Mouse (Mus musculus) T-cell, adult 2 months (primary cell): ENCODE measurements around the gene Nfs1.
"Not testable (repeated sequence)": the region's sequence is repeated elsewhere in the genome, so short reads cannot be mapped to it uniquely, and the experiment has no call there.

Experiments used
- DNase-seq: peaks from one replicate; pipeline ENCODE4 v3.0.0; 2022; ENCODE audit warnings: low spot score

Nfs1 gene

DNA sequence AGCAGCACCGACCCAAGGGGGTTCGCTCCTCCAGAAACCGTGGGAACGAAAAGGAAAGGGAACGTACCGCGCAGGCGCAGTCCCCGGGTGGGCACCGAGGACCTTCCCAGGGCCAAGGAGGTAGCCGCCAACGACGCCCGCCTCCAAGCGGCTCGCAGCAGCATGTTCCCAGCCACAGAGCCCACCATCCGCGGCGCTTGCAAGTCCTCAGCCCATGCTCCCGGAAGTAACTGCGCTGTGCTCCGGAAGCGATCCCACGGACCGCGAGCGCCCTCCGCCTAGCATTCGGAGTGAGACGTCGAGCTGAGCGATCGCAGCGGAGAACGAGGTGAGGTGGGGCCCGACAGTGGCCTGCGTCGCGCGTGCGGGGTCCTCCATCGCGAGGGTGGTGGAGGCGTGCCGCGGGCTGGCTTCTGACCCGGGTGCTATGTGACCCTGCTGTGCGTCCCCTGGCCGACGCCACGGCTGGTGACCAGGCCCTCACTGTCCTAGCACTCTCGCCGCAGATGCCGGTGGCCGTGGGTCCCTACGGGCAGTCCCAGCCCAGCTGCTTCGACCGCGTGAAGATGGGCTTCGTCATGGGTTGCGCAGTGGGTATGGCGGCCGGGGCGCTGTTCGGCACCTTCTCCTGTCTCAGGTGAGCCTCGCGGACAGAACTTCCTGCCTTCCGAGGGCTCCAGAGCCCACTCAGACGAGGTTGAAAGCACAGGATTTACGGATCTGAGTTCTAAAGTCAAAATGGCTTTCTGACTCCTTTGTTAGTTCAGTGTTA, at the start of gene Nfs1, which contains the start of gene Romo1:
Nfs1 (minus strand) TSS at position 234 of the 772 bp plus-strand sequence.
Romo1 (plus strand) TSS at position 87 of the 772 bp plus-strand sequence.
- DNase-seq = peak; percentile 93

DNA sequence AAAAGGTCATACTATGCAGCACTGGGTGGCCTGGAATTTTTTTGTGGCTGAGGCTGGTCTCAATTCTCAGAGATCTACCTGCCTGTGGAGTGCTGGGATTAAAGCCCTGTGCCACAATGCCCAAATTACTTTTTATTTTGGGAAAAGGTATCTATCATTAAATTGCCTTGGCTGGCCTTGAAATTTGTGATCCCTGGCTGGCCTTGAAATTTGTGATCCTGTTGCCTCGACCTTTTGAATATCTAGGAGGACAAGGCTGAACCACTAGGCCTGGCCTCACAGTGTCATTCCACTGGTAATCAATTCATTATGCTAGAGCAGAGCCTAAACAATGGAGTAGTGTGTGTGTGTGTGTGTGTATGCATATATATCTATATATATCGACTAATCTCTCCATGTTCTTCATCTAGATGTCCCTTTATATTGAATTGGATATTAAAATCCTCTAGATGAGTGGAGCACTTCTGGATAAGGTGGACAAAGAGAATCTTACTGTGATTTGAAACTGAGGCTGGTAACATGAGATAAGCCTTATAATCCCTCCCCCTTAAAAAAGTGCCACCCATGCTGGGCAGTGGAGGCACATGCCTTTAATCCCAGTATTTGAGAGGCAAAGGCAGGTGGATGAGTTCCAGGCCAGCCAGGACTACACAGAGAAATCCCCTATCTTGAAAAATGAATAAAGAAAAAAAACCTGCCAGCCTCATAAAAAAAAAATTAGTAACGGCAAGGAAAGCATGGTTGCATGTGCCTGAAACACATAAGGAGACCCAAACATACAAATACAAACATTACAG, 49.3 kb upstream of the Nfs1 start:
- DNase-seq = no peak

DNA sequence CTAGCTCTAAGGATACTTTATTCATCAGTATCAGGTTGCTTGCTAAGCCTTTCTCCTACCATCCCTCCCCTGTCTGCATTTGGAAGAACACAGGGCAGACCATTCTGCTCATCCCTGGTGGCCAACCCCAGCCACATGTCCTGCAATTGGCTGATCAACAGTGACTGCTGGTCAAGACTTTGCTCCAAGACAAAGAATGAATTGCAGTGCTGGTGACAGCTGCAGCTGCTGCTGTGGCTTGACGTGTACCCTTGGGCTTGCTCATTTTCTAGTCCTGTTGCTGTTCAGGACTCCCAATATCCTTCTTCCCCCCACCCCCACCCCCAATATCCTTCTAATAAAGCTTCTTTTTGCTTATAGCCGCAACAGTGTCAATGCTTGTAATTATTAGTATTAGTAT, 48.1 kb upstream of the Nfs1 start:
- no peak for DNase-seq

DNA sequence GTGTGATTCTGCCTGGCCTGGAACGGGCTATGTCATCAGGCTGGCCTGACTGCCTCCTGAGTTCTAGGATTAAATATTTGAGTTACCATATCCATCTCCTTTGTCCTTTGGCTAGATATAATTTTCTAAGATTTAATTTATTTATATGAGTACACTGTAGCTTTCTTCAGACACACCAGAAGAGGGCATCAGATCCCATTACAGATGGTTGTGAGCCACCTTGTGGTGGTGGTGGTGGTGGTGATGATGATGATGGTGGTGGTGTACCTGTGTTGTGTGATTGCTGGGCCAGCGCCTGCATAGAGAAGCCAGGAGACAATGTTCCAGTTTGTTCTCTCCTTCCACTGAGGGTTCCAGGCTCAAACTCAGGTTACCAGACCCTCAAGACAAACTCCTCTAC, 47.6 kb upstream of the Nfs1 start:
- no peak for DNase-seq

DNA sequence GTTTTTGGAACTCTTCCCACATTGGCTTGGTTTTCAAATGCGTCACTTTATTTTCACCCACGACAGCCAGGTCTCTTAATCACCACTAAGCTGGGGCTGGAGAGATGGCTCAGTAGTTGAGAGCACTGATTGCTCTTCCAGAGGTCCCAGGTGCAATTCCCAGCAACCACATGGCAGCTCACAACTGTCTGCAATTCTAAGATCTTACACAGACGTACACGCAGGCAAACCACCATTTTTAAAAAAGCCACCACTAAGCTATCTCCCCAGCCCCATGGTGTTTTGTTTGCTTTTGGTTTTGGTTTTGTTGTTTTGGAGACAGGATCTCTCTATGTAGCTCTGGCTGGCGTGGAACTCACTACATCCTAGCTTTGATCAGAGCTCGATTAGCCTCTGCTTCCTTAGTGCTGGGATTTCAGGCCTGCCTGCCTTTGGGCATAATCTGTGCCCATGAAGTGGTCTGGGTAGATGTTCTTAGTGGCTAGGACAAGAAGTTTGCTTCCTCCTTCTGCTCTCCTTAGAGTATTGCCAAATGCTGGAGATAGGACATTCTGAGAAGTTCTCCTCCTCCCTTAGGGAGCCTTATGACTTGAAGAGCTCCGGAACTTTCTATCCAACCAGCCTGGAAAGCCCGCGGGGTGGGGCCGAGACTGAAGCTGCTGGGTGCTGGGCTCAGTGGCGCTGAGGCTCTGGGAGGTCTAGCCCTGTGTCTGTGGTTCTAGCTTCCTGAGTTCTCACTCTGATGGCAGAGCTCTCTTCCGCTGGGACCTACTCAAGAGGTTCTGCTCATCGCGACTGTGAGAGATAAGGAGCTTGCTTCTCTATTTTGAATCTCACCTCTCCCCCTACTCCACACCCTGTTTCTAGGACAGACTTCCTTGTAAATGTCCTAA, 46.3 kb upstream of the Nfs1 start:
- peak; percentile 80 for DNase-seq

DNA sequence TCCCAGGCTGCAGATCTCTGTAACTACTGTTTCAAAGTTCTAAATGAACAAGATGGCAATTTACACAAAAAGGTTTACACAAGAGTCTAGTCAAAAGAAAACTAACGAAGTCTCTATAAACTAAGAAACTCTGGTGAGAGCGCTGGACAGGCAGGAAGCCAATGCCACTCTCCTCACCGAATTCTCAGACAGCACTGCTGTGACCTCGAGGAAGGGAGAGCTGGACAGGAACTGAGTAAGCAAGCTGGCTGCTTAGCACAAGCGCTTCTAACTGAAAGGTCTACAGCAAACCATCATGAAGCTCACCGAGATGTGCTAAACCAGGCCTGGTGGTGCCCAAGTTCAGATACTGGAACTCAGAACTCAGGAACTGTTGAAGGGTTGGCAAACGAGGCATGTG, 45.3 kb upstream of the Nfs1 start:
- not testable (repeated sequence) for DNase-seq

DNA sequence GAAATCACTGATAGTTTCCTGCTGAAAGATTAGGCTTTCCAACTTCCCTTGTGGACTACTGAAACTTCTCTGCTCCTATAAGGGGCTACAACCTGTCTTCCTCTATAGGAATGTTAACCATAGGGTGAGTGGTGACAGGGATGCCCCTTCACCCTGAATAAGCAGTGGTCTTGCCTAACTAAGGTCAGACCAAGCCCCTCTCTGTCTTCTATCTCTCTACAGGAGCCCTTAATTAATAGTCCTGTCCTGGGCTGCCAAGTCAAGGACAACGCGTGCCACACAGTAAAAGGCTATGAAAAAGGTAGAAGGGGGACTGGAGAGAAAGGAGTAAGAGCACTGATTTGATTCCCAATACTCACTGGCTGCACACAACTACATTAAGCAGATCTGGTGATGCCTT, 37.6 kb upstream of the Nfs1 start:
- no peak for DNase-seq

DNA sequence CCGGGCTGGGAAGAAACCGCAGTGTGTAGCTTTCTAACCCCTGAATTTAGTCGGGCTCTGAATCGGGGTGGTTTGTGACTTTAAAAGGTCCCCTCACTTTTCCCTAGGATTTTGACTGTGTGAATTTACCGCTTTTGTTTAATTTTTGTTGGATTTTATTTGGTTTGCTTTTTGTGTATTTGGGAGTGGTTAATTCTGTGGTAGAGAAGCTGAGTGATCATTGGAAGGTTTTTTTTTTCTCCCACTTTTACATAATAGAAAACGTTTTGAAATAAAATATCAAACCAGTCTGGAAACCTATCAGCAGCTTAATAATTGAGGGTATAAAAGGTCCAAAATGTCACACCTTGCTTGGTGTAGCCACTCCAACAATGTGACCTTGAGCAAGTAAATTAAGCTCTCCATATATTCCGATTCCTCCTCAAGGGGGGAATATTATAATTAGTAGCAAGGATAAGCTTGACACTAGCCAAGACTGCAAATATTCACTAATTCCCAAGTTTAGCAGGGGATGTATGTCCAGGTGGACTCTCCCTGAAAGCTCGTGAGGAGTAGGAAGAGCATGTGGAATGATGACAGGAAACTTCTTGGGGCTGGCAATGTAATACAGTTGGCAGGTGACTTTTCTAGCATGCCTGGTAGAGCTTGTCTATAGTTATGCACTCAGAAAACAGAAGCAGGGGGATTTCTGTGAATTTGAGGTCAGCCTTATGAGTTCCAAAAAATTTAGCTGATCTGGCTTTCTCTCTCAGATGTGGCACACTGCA, 37.0 kb upstream of the Nfs1 start:
- no peak for DNase-seq

DNA sequence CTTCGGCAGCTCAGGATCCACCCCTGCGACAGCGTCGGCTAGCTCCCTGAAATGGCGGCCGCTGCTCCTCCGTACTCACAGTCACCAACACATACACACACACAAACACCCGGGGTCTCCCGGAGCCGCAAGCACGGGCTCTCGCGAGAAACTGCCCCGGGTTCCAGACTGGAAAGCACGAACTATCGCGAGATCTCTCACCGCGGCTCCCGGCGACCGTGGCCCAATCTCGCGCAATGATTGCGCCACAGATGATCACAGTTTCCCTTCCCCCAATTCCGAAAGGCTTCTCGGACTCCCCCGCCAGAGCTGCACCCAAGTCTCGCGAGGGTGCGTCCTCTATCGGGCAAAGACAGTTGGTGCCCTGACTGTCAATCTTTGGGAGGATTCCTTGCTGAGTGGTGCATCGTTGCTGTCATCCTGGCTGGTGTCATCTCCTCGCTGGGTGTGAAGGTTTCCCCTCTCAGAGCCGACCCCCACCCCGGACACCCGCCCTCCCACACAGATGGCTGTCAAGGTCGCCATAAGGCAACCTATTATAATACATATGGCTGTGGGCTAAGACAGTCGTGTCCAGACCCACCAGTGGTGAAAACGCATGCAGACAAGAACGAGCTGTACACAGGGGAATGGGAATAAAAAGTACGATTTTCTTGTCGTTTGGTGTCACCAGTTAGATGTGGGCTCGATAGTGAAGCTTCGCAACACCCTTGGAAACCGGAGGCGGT, 36.3 kb upstream of the Nfs1 start, which contains the start of gene Rbm39:
Rbm39 (minus strand) TSS at position 145 of the 728 bp plus-strand sequence.
- DNase-seq = peak; percentile 100

DNA sequence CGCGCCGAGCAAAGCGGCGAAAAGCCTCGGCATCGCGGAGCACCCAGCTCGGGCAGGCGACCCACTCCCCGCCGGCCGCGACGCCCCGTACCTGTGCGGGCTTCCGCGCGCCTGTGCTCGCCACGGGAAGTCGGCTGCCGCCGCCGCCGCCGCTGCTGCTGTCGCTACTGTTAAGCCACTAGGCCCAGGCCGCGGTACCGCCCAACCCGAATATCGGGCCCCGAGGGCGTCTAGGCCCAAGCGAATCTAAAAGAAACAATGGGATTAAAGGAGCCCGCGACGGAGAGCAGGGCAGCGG, 35.8 kb upstream of the Nfs1 start:
- no peak for DNase-seq

DNA sequence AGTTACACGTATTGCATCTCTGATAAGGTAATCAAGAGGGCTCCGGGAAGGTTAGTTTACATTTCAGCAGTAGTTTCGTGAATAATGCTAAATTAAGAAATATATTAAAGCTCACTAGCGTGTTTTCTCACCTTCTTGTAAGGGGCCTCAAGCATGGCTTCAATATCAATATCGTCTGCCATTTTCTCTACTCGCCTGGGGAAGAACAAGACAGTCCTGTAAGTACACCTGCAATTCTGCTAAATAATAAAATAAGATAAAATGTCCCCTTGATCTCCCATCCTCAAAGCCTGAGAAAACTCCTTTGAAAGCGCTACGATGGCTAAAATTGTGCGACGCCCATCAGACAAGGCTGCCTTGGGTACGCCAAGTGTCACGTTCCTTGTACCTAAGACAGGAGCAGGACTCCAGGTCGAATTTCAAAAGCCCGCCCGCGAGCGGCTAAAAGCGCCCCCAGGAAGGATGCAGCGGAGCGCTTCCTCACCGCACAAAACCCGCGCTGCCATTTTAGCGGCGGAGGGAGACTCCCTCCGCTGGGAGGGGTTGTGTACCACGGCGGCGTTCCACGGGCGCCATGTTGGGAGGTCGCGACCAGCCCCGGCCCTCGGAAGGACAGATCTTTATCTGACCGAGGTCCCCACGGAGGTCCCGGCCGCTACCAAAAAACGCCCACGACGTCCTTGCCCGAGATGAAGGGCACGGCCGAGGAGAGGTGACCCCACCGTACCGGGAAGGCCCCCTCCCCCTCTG, 35.2 kb upstream of the Nfs1 start:
- peak; percentile 89 for DNase-seq

DNA sequence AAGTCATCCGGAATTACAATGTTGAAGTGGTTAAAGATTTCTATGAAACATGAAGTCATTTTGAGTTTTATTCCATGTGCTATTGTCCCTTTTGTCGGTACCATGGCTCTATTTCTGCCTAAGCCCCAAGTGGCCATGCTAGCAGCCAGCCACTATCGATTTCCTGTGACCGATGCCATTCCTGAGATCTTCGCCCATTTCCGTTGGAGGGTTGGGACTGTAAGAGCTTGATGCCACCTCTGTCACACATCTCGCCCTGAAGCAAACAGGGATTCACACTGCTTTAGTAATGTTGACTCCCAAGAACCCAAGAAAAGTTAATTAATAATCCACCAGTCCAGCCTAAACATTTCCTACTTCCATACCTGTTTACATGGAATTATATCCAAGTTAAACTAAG, 33.7 kb upstream of the Nfs1 start:
- no peak for DNase-seq

DNA sequence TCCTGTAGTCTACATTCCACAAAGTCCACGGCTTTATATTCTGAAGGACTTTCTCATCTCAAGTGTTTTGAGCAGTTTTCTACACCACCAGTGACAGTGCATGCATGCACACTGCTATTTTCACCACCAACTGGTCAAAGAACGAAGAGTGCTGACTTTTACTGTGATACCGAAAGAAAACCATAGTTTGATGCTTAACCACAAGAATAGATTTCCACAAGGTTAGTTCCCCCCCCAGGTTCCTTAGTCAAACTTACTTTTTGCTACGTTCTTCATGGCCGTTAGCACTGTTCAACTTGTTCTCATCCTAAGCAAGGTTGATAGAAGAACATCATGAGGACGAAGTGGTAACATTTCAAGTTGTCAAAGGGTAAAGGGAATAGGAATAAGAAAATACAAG, 33.1 kb upstream of the Nfs1 start:
- DNase-seq = no peak

DNA sequence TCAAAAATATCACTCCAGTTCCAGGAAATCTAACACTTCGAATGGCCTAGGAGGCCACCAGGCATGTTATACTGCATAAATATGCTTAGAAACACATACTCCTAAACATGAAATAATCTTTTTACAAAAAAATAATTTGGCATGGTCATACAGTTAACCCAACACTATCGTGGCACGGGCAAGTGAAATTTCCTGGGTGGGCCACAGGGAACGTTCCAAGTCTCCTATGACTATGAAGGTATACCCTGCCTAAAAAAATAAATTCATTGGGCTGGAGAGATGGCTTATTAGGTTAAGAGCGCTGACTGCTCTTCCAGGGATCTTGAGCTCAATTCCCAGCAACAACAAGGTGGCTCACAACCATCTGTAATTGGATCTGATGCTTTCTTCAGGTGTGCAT, 22.6 kb upstream of the Nfs1 start:
- no peak for DNase-seq

DNA sequence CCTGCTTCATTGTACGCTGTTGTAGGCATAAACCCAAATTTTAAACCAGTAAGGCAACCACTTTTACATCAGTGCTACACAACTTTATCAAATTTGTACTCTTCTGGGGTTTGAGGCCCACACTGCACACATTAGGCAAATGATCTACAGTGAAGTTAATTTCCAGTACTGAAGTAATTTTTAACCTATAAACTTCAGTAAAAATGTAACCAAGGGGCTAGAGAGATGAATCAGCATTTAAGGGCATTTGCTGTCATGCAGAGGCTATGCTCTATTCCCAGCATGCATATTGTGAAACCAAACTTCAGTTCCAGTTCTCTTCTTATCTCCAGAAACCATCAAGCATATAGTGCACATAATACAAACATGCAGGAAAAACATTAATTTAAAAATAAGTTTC, 21.5 kb upstream of the Nfs1 start:
- no peak for DNase-seq

DNA sequence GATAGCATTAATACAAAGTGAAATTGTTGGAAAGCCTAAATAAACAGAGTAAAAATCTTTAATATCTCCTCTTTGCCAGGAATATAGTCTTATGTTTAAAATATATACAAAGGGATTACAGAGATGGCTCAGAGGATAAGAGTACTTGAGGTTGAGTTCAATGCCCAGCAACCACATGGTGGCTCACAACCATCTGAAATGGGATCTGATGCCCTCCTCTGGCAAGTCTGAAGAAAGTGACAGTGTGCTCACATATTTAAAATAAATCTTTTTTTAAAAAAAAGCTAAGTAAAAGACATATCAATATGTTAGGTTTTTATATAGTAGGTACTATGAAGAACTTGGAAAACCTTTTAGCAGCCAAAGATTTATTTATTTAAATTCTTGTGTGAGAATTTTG, 7.6 kb upstream of the Nfs1 start:
- DNase-seq = no peak

DNA sequence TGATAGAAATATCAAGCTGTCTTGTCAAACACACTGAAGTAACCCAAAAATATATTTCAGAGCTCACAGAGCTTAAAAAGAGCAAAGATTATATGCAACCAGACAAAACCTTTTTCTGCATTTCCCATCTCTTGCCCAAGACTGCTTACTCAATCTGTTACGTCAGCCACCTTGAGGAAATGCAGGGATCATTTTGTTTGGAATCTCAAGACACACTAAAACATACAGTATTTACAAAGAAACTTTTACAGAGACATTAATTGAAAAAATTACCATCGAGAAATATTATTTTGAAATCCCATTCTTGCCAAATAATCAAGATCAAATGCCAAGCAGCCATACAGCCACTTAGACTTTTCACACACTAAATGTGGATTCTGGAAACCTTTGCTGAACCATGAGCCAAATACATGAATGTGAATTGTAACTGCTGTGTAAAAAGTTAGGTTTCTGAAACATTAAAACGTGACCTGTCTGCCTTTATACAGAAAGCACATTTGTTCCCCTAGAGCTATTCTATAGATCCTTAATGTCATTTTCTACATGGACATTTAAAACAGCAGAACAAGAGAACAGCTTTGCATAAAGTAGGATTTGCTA, 3.4 kb upstream of the Nfs1 start:
- no peak for DNase-seq

DNA sequence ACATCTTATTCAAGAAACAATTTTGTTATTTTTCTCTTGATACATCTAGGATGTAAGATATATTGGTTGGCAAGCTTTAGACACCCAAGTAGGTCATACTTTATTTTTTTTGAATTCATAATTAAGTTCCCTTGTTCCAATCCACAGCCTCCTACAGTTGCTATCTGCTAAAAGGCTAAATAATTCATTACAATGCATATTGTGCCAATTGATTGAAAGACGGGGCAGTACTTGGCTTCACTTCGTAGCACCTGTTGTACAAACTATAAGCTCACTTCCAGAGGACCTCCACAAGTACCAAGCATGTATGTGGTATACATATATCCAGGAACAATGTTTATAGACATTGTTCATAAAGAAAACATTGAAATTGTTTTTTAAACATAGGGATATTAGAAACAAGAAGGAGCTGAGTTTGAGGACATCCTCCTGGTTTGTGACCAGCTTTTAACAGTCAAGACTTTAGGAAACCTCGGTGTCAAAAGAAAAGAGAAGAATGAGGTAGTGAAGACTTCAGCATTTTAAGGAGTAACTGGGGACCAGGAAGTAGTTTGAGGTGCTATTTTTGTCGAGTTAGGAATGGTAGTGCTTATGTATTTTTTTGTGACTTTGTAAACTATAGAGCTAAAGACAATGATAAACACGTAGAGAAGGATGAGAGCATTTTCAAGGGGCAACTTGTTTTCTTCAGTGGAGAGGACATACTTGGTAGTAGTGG, 2.4 kb upstream of the Nfs1 start:
- DNase-seq = no peak

DNA sequence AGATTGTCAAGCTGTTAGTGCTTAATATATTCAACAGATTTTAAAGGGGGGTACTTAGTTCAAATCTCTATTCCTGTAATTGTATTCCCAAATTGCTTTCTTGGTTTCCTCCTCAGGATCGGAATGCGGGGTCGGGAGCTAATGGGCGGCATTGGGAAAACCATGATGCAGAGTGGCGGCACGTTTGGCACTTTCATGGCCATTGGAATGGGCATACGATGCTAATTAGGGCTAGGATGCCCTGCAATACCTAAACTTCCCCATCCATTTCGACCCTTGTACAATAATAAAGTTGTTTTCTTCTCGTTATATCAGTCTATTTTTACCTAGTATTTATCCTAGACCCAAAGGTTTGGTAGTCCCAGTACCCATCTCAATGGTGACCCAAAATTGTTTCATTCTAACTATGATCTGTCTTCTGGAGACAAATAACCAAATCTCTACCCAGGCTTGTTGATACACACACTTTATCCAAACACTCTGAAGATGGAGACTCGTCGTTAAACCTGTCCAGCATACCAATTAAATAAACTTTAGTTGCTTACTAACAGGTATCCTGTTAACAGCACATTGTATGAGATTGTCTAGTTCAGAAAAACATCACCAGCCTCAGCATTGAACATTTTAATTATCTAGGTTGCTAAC, 1.6 kb upstream of the Nfs1 start:
- no peak for DNase-seq
